ENCODE assay signal across 8 mouse cellular contexts in the genomic region with DNA sequence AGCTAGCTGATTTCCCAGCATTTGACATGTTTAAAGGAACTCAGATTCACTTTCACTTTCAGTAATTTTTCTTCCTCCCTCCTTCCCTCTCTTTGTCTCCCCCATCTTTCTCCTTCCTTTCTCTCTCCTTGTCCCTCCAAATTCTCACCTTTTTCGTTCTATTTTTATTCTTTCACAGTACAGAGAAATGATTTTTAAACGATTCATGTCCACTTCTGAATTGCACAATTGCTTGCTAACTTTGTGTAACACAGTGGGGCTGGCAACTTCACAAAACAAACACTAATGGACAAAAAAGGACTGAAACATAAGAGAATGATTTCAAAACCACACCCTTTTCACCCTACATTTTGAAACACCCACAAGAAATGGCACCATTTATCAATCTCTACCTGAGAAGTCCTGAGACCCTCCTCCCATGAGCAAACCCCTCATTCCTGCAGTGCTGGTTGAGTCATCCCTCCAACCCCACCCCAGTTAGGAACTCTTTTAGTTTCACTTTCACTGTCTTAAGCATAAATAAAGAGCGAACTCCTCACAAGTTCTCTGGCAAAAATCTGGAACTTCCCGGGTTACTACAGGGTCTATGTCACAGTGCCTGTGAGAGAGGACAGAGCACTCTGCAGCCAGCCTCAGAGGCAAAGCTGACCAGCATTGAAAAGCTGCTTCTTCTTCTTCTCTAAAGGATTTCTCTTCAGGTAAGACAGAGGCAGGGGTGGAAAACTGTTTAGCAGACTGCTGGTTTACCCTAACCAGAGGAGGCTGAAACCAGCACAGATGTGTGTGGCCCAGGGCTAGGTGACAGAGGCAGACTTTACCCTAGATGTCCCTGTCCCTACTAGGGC. TPM values are rescaled to one million over a fixed set of nuclear protein-coding genes. Genes with fewer than 3 reads are reported as not detected.
DNase-seq lines count a peak whose midpoint lies in the region; ATAC-seq and TF ChIP-seq lines count a peak whose summit lies in the region.

TSS of gene Gbp2 (plus strand) at position 492 of the 845 bp plus-strand sequence.

- WGBS in kidney, postnatal 0 days: 49% methylated on average over 4 of the region's 4 CpGs

- no peaks in the 10 kb centered on the region for H3K9me3 ChIP-seq in kidney, postnatal 0 days (replicated peaks; ENCODE audit: low read length)

- no peak for DNase-seq in frontal cortex, postnatal 36 days (ENCODE audit: low spot score in 2 of 2)
- peak; percentile 71 for DNase-seq in Patski (ENCODE audit: low read depth, low spot score)
- peak; percentile 42 for DNase-seq in gonadal fat pad, adult 2 months (ENCODE audit: low read depth)
- peak; percentile 68 for DNase-seq in kidney, postnatal 0 days (ENCODE audit: low spot score)
- DNase-seq in monocyte, adult 2 months (ENCODE audit: low read depth in 1 of 2, low spot score in 2 of 2): peak; percentile 9 to 13
- DNase-seq in retina, embryonic 14.5 days (ENCODE audit: low spot score): no peak
- DNase-seq in layer of hippocampus, postnatal 10 days (ENCODE audit: low spot score in 2 of 2): no peak

- ATAC-seq in frontal cortex, adult (ENCODE audit: low TSS enrichment): peak; percentile 47
- peak; percentile 59 for ATAC-seq in Patski
- no peak for ATAC-seq in kidney, postnatal 0 days (replicated peaks; ENCODE audit: low FRiP score, low read depth)

- peak within 1 kb of the TSS; percentile 51 for H3K4me2 ChIP-seq in kidney, postnatal 0 days (ENCODE audit: low read length)

- no peaks in the 10 kb centered on the region for H3K27me3 ChIP-seq in Patski
- no peaks in the 10 kb centered on the region for H3K27me3 ChIP-seq in kidney, postnatal 0 days (ENCODE audit: insufficient read depth, low read length)

- peak within 1 kb of the TSS; percentile 24; the same call in 1 of the 2 replicates for H3K4me3 ChIP-seq in kidney, postnatal 0 days (replicated peaks; ENCODE audit: low read depth, low read length)

- H3K9ac ChIP-seq in kidney, postnatal 0 days (ENCODE audit: low read depth, low read length): 0 out of 2 replicates have a peak within 1 kb of the TSS, but pooled peaks have one; percentile 23

- H3K4me1 ChIP-seq in kidney, postnatal 0 days (replicated peaks; ENCODE audit: insufficient read depth, low read length): 0 out of 2 replicates have a peak, but pooled peaks cover 5% of the 10 kb centered on the region

- CTCF ChIA-PET in Patski (lab: Charles Lee): interaction anchor here (0.6 to 11.6 kb wide), 27 partner anchors 8 to 271 kb away, joined by 3 to 155 read pairs (median 4); partner anchors contain the start of genes Gbp3, Gbp5 and Gbp7

- no peaks in the 10 kb centered on the region for H3K36me3 ChIP-seq in kidney, postnatal 0 days (ENCODE audit: insufficient read depth, low read length)

- H3K27ac ChIP-seq in kidney, postnatal 0 days: peak within 1 kb of the TSS; percentile 25

- no peak for TF ChIP-seq CTCF in Patski (IDR thresholded peaks at IDR 0.05)
- TF ChIP-seq CTCF in kidney, postnatal 0 days (IDR thresholded peaks at IDR 0.05; ENCODE audit: low read depth): no peak

- in situ Hi-C loops in Patski (cut with MboI; ENCODE audit: low pct_unique_long_range_greater_than_20kb): loop anchor here (5.0 kb wide), 1 partner anchor 128 kb away; the partner anchor contains the start of gene Gbp5

- POLR2A ChIA-PET in Patski (lab: Charles Lee): interaction anchor here (0.6 to 2.4 kb wide), 3 partner anchors 10 to 572 kb away, joined by 3 to 11 read pairs (median 3); no protein-coding TSS in a partner anchor

RNA-seq across cellular contexts. Expression of gene Gbp2, which starts in this region (rescaled TPM):
- polyA plus RNA-seq in Patski (2021): 16.2 TPM
- polyA plus RNA-seq in gonadal fat pad, adult 2 months (2012; rRNA removed): 12.4 and 21.7 TPM in 2 replicates
- 2.0 and 2.3 TPM in 2 replicates for polyA plus RNA-seq in kidney, postnatal 0 days (2015; fragmentation: Nextera tagmentation; extraction: Ambion mirVana)
- 1 to 10 TPM; 1.1 to 1.3 TPM for total RNA-seq in layer of hippocampus, postnatal 10 days (2021)

Comparison
In these comparisons a context has a peak if more than half of its experiments do, and no peak if none do; other contexts are left out.
1. DNase-seq: peak in Patski (single experiment), gonadal fat pad, adult 2 months (single experiment), kidney, postnatal 0 days (single experiment) and monocyte, adult 2 months (2 of 2); none in frontal cortex, postnatal 36 days (0 of 2), retina, embryonic 14.5 days (single experiment) and layer of hippocampus, postnatal 10 days (0 of 2).